Mouse (Mus musculus) liver, embryonic 16.5 days (tissue): ENCODE results near the gene Cers5. TPM values are rescaled to one million over a fixed set of nuclear protein-coding genes. Genes with fewer than 3 reads are reported as not detected.

Source experiments
- polyA plus RNA-seq: library from polyadenylated mRNA; unstranded; fragments of >200 nt; fragmentation: Nextera tagmentation; extraction: Ambion mirVana; gene quantifications from 2 replicates; pipeline ENCODE4 v1.2.1, GENCODE M21; 2015

Cers5 gene
- polyA plus RNA-seq, 1 experiment from 2014 or later: 6.9 TPM

Other genes with a start within 250 kb of the Cers5 start
- 0.02 TPM in 1 of 2 replicates, not detected in the other for gene Faim2, start 244.7 kb downstream of the Cers5 start, polyA plus RNA-seq
- gene Aqp2, start 193.8 kb downstream of the Cers5 start, polyA plus RNA-seq: not detected in 2 replicates
- gene Aqp5, start 182.1 kb downstream of the Cers5 start, polyA plus RNA-seq: 0.07 TPM in 1 of 2 replicates, not detected in the other
- not detected in 2 replicates for gene Aqp6, start 171.5 kb downstream of the Cers5 start, polyA plus RNA-seq
- gene Racgap1, start 121.2 kb downstream of the Cers5 start, polyA plus RNA-seq: 63.1 and 68.1 TPM in 2 replicates
- 0.14 and 0.30 TPM in 2 replicates for gene Asic1, start 102.5 kb downstream of the Cers5 start, polyA plus RNA-seq
- gene Smarcd1, start 70.8 kb downstream of the Cers5 start, polyA plus RNA-seq: 4.0 and 4.5 TPM in 2 replicates
- gene Gm17349, start 67.4 kb downstream of the Cers5 start, polyA plus RNA-seq: not detected in 2 replicates
- gene Gpd1, start 55.4 kb downstream of the Cers5 start, polyA plus RNA-seq: 36.3 and 42.2 TPM in 2 replicates
- gene Cox14, start 47.3 kb downstream of the Cers5 start, polyA plus RNA-seq: 71.0 and 77.1 TPM in 2 replicates
- gene Lima1, start 102.6 kb upstream of the Cers5 start, polyA plus RNA-seq: 12.2 and 14.2 TPM in 2 replicates
- gene Fam186a, start 194.2 kb upstream of the Cers5 start, polyA plus RNA-seq: not detected in 2 replicates
- 16.6 and 17.1 TPM in 2 replicates for gene Larp4, start 197.2 kb upstream of the Cers5 start, polyA plus RNA-seq